Mouse (Mus musculus) spleen, adult 2 months (tissue): Measurements from ENCODE around the gene Ctnnbip1.

Source experiments
- CTCF ChIP-seq: fragments of 200-500 bp; IDR thresholded peaks from 2 replicates; pipeline ENCODE4 v1.5.1; 2011; ENCODE audit warnings: mild to moderate bottlenecking, inconsistent platforms; ENCODE audit not compliant: insufficient read depth, insufficient read length, insufficient replicate concordance; ENCODE audit errors: extremely low read depth
- POLR2A ChIP-seq: fragments of 200-500 bp; IDR thresholded peaks from 2 replicates; pipeline ENCODE4 v1.6.1; 2011; ENCODE audit warnings: low read depth, low read length, inconsistent platforms

- no peak for TF ChIP-seq CTCF
- TF ChIP-seq POLR2A, result no peak
Observed at GRCm38 (mm10) chr4:149561986-149562904, 44.2 kb downstream of the Ctnnbip1 start.
